24 mouse cellular contexts compared by ENCODE assay signal in the genomic region with DNA sequence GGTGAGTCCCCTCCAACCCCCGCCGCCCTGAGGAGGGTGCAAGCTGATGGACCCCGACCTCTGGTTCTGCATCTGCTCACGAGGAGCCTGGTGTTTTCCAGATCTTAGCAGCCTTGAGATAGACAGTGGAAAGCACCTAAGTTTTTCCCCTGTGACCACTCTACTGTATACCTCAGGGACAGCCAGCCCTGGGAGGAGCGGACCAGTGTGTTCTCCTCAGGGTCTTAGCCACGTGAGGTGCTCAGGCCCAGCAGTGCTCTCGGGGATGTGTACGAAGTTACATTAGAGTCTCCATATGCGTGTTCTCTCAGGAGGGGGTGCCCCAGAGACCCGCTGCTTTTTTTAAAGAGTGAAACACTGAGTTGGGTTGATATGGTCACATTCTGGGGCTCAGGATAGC.
"Had no signal": no experiment of that assay in that cellular context is flagged by ENCODE, and none has a peak within 500 bp of the region (broad histone marks: within the 10 kb centered on the region; RNA-seq: fewer than 3 reads in every experiment).

No protein-coding gene starts in this region.

- H3K4me1 ChIP-seq: embryonic facial prominence, embryonic 12.5 days; embryonic facial prominence, embryonic 15.5 days had no signal

- H3K4me2 ChIP-seq: embryonic facial prominence, embryonic 12.5 days; embryonic facial prominence, embryonic 13.5 days; embryonic facial prominence, embryonic 15.5 days; forebrain, embryonic 12.5 days; forebrain, embryonic 13.5 days; forebrain, embryonic 15.5 days had no signal

- H3K27ac ChIP-seq: embryonic facial prominence, embryonic 10.5 days; embryonic facial prominence, embryonic 12.5 days; embryonic facial prominence, embryonic 13.5 days; embryonic facial prominence, embryonic 15.5 days; forebrain, embryonic 10.5 days; forebrain, embryonic 12.5 days; forebrain, embryonic 13.5 days; forebrain, embryonic 15.5 days; gastrocnemius, adult 2 months; heart, adult 2 months had no signal

- H3K27me3 ChIP-seq: embryonic facial prominence, embryonic 12.5 days; embryonic facial prominence, embryonic 13.5 days; embryonic facial prominence, embryonic 15.5 days; forebrain, embryonic 12.5 days; forebrain, embryonic 13.5 days; forebrain, embryonic 15.5 days had no signal

- H3K9me3 ChIP-seq: embryonic facial prominence, embryonic 10.5 days; embryonic facial prominence, embryonic 12.5 days; embryonic facial prominence, embryonic 13.5 days; embryonic facial prominence, embryonic 15.5 days; forebrain, embryonic 10.5 days; forebrain, embryonic 12.5 days; forebrain, embryonic 13.5 days; forebrain, embryonic 15.5 days had no signal

- H3K4me3 ChIP-seq: embryonic facial prominence, embryonic 10.5 days; embryonic facial prominence, embryonic 12.5 days; embryonic facial prominence, embryonic 13.5 days; embryonic facial prominence, embryonic 15.5 days; erythroblast, embryonic 14.5 days; forebrain, embryonic 10.5 days; forebrain, embryonic 12.5 days; forebrain, embryonic 13.5 days; forebrain, embryonic 15.5 days; gastrocnemius, adult 2 months; heart, adult 2 months had no signal

- H3K9ac ChIP-seq: embryonic facial prominence, embryonic 12.5 days; embryonic facial prominence, embryonic 13.5 days; embryonic facial prominence, embryonic 15.5 days; forebrain, embryonic 12.5 days; forebrain, embryonic 13.5 days; forebrain, embryonic 15.5 days; forebrain, postnatal 0 days had no signal

- DNase-seq: cerebellum, adult 9-10 months; cerebellum, adult 9-11 months; cerebellum, postnatal 10 days; cerebellum, postnatal 14 days; cerebellum, postnatal 36 days; embryo, embryonic 11 days; forebrain, postnatal 0 days; gastrocnemius, adult 2 months; gastrocnemius, postnatal 10 days; gastrocnemius, postnatal 14 days; gastrocnemius, postnatal 25 days; gastrocnemius, postnatal 36 days; heart, adult 11 months; heart, adult 18-20 months; heart, adult 2 months had no signal
